Comparison of ENCODE assay signal across 8 mouse cellular contexts in the genomic region with DNA sequence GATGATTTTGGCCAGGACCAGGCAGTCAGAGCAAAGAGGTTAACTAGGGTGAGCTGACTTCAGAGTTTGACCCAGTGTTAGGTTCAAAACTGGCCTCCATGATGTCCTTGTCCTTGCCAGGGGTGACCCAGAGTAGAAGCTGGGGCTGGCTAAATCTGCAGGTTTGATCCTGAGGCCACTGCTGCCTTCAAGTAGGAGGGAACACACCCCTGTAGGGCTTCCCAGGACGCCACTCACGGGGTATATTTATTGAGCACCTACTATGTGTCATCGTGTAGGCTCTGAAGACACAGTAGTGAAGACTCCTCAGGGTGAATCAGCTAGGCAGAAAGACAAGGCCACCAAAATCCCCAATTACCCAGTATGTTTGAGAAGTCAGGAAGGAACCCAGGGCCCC. TPM values are rescaled to one million over a fixed set of nuclear protein-coding genes. Genes with fewer than 3 reads are reported as not detected.
DNase-seq lines count a peak whose midpoint lies in the region; ATAC-seq and TF ChIP-seq lines count a peak whose summit lies in the region.

No protein-coding gene starts in this region.

- peak overlapping the region; percentile 92 for H3K4me2 ChIP-seq in heart, embryonic 15.5 days

- H3K27ac ChIP-seq in heart, embryonic 15.5 days = peak overlapping the region; percentile 95
- H3K27ac ChIP-seq in ES-E14 (ENCODE audit: insufficient read depth, low read depth, low read length, poor library complexity, severe bottlenecking) = peak overlapping the region; percentile 6; the same call in 1 of the 2 replicates
- peak overlapping the region; percentile 91; the same call in 1 of the 2 replicates for H3K27ac ChIP-seq in hindbrain, embryonic 10.5 days

- peak overlapping the region; percentile 86; the same call in 1 of the 2 replicates for H3K9ac ChIP-seq in heart, embryonic 15.5 days
- no peak overlapping the region for H3K9ac ChIP-seq in ES-E14 (ENCODE audit: insufficient read depth, low read depth, low read length, poor library complexity, severe bottlenecking)

- WGBS in heart, embryonic 15.5 days = 52% methylated on average over 3 of the region's 3 CpGs
- 59% methylated on average over 3 of the region's 3 CpGs for WGBS in hindbrain, embryonic 10.5 days

- H3K27me3 ChIP-seq in heart, embryonic 15.5 days = no peaks in the 10 kb centered on the region
- H3K27me3 ChIP-seq in hindbrain, embryonic 10.5 days (ENCODE audit: insufficient read depth, poor library complexity, severe bottlenecking) = no peaks in the 10 kb centered on the region

- H3K4me1 ChIP-seq in heart, embryonic 15.5 days (replicated peaks) = peaks cover 16% of the 10 kb centered on the region
- peaks cover 0 to 11% of the 10 kb centered on the region in 2 experiments; a peak in 1 of 4 replicates for H3K4me1 ChIP-seq in ES-E14 (ENCODE audit: control insufficient read depth in 2 of 2, insufficient read depth in 2 of 2, low read length in 2 of 2, poor library complexity in 1 of 2)
- peaks cover 28% of the 10 kb centered on the region for H3K4me1 ChIP-seq in hindbrain, embryonic 10.5 days (replicated peaks)

- H3K36me3 ChIP-seq in heart, embryonic 15.5 days = no peaks in the 10 kb centered on the region
- no peaks in the 10 kb centered on the region for H3K36me3 ChIP-seq in ES-E14 (ENCODE audit: control insufficient read depth, insufficient read depth, low read length, poor library complexity, severe bottlenecking)
- H3K36me3 ChIP-seq in hindbrain, embryonic 10.5 days = no peaks in the 10 kb centered on the region

- in situ Hi-C loops in ES-E14 (cut with MboI; ENCODE audit: low sequenced_read_pairs in 2 of 2, unreplicated experiment in 2 of 2) = no loop called here

- H3K4me3 ChIP-seq in heart, embryonic 15.5 days = peak overlapping the region; percentile 60
- H3K4me3 ChIP-seq in ES-E14 (ENCODE audit: insufficient read depth in 1 of 2, low read depth in 1 of 2, low read length in 2 of 2, poor library complexity in 1 of 2, severe bottlenecking in 1 of 2) = peak overlapping the region in 1 of 2 experiments; percentile 57; a peak in 2 of 4 replicates
- H3K4me3 ChIP-seq in hindbrain, embryonic 10.5 days = peak overlapping the region; percentile 72

- H3K9me3 ChIP-seq in heart, embryonic 15.5 days (replicated peaks) = no peaks in the 10 kb centered on the region
- no peaks in the 10 kb centered on the region for H3K9me3 ChIP-seq in ES-E14 (ENCODE audit: control insufficient read depth, insufficient read depth, low read depth, low read length)
- no peaks in the 10 kb centered on the region for H3K9me3 ChIP-seq in hindbrain, embryonic 10.5 days

- 0 out of 2 replicates have a peak, but pooled peaks have one; percentile 3 for ATAC-seq in heart, embryonic 15.5 days (replicated peaks; ENCODE audit: insufficient number of reproducible peaks, insufficient read depth, low FRiP score, low read depth)
- peak; percentile 3 for ATAC-seq in megakaryocyte progenitor cell, adult 5-6 weeks (replicated peaks; ENCODE audit: poor library complexity)
- ATAC-seq in cerebellum, adult (ENCODE audit: insufficient number of reproducible peaks, low FRiP score, low TSS enrichment) = no peak

- no peak for DNase-seq in heart, adult 11 months
- no peak for DNase-seq in ES-E14 (ENCODE audit: low read depth, low spot score)
- DNase-seq in hindbrain, embryonic 10.5 days (ENCODE audit: low spot score) = no peak
- no peak for DNase-seq in cerebellum, postnatal 10 days
- no peak for DNase-seq in kidney, adult 11 months

TF ChIP-seq in ES-E14, 5 proteins besides CTCF, POLR2A, EP300 and RAD21:
- no peak for TF ChIP-seq MAFK (IDR thresholded peaks at IDR 0.05; ENCODE audit: insufficient read depth, low read depth, low read length)
- TF ChIP-seq CHD2 (IDR thresholded peaks at IDR 0.05; ENCODE audit: low read depth, low read length) = no peak
- TF ChIP-seq ZNF384 (IDR thresholded peaks at IDR 0.05; ENCODE audit: low read depth, low read length) = no peak
- TF ChIP-seq HCFC1 (IDR thresholded peaks at IDR 0.05; ENCODE audit: borderline replicate concordance, insufficient read depth, low read length) = no peak
- no peak for TF ChIP-seq ZC3H11A (IDR thresholded peaks at IDR 0.05; ENCODE audit: borderline replicate concordance, low read depth, low read length)

RNA-seq across cellular contexts. Expression of gene Tmco4, which starts 1.0 kb away (rescaled TPM):
- polyA plus RNA-seq in heart, embryonic 15.5 days (2015; fragmentation: Nextera tagmentation; extraction: Ambion mirVana) = 6.9 and 7.1 TPM in 2 replicates
- total RNA-seq in ES-E14 (2012; rRNA removed) = 4.7 and 6.4 TPM in 2 replicates
- 0.70 and 1.1 TPM in 2 replicates for polyA plus RNA-seq in hindbrain, embryonic 10.5 days (2016; fragmentation: Nextera tagmentation; extraction: Ambion mirVana)
- 8.3 and 9.5 TPM in 2 replicates for total RNA-seq in megakaryocyte progenitor cell, adult 5-6 weeks (2015)
- total RNA-seq in megakaryocyte progenitor cell, adult 5-6 weeks (2017) = 19.6 and 26.9 TPM in 2 replicates

RNA-seq across cellular contexts. Expression of gene Rnf186, which starts 6.8 kb away (rescaled TPM):
- 0.13 and 0.29 TPM in 2 replicates for polyA plus RNA-seq in heart, embryonic 15.5 days (2015; fragmentation: Nextera tagmentation; extraction: Ambion mirVana)
- total RNA-seq in ES-E14 (2012; rRNA removed) = 0.22 TPM in 1 of 2 replicates, not detected in the other
- not detected in 2 replicates for polyA plus RNA-seq in hindbrain, embryonic 10.5 days (2016; fragmentation: Nextera tagmentation; extraction: Ambion mirVana)
- total RNA-seq in megakaryocyte progenitor cell, adult 5-6 weeks (2015) = not detected in 2 replicates
- total RNA-seq in megakaryocyte progenitor cell, adult 5-6 weeks (2017) = not detected in 2 replicates

RNA-seq across cellular contexts. Expression of gene Otud3, which starts 60.0 kb away (rescaled TPM):
- polyA plus RNA-seq in heart, embryonic 15.5 days (2015; fragmentation: Nextera tagmentation; extraction: Ambion mirVana) = 2.6 and 3.3 TPM in 2 replicates
- total RNA-seq in ES-E14 (2012; rRNA removed) = 12.7 and 13.5 TPM in 2 replicates
- polyA plus RNA-seq in hindbrain, embryonic 10.5 days (2016; fragmentation: Nextera tagmentation; extraction: Ambion mirVana) = 2.4 and 3.0 TPM in 2 replicates
- 1.9 and 3.9 TPM in 2 replicates for total RNA-seq in megakaryocyte progenitor cell, adult 5-6 weeks (2015)
- 8.6 and 8.9 TPM in 2 replicates for total RNA-seq in megakaryocyte progenitor cell, adult 5-6 weeks (2017)

Comparison
In these comparisons a context has a peak if more than half of its experiments do, and no peak if none do; other contexts are left out.
1. H3K27ac ChIP-seq: peak in every context shown above with its lines; median percentile 95 in heart, embryonic 15.5 days; 91 in hindbrain, embryonic 10.5 days; 6 in ES-E14.